Comparison of ENCODE assay signal across 13 mouse cellular contexts in the genomic region with DNA sequence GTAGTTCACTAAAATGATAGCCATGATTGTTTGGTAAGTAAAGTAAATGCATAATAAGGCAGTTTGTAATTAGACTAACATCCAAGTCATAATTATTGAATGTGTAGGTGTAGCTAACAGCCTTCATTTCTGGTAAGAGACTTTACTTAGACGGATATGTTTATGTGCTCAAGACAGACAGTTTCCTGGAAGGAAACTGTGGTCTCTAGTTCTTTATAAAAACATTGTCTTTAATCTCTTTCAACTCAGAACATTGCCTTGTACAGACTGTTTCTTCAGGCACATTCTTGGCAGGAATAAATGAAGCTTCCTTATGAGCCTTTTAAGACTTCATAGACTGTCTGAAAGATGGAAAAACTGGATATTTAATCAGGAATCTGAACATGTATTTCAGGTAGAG.
"Had no signal": no experiment of that assay in that cellular context is flagged by ENCODE, and none has a peak within 500 bp of the region (broad histone marks: within the 10 kb centered on the region; RNA-seq: fewer than 3 reads in every experiment).

No protein-coding gene starts in this region.

- H3K4me2 ChIP-seq: liver, embryonic 11.5 days; liver, embryonic 15.5 days; midbrain, embryonic 13.5 days; neural tube, embryonic 15.5 days had no signal

- DNase-seq: kidney, adult 8-10 months; kidney, postnatal 4 days; lung, postnatal 36 days; right cerebral cortex, postnatal 4 days; spleen, adult 18-20 months; thymus, postnatal 14 days had no signal

- ATAC-seq: intestine, embryonic 16.5 days; midbrain, embryonic 13.5 days had no signal

- H3K27ac ChIP-seq: limb, embryonic 10.5 days; liver, embryonic 15.5 days; midbrain, embryonic 13.5 days; neural tube, embryonic 15.5 days had no signal

- H3K27me3 ChIP-seq: liver, embryonic 15.5 days; midbrain, embryonic 13.5 days; neural tube, embryonic 15.5 days had no signal

- H3K9me3 ChIP-seq: limb, embryonic 10.5 days; liver, embryonic 15.5 days; midbrain, embryonic 13.5 days; neural tube, embryonic 15.5 days had no signal

- H3K9ac ChIP-seq: liver, embryonic 15.5 days; midbrain, embryonic 13.5 days; neural tube, embryonic 15.5 days had no signal

- H3K4me3 ChIP-seq: left cerebral cortex, adult 2 months; limb, embryonic 10.5 days; liver, embryonic 15.5 days; midbrain, embryonic 13.5 days; neural tube, embryonic 15.5 days had no signal

- H3K4me1 ChIP-seq: limb, embryonic 10.5 days; liver, embryonic 15.5 days; midbrain, embryonic 13.5 days; neural tube, embryonic 15.5 days had no signal

- H3K36me3 ChIP-seq: midbrain, embryonic 13.5 days; neural tube, embryonic 15.5 days had no signal
